Mouse (Mus musculus) midbrain, embryonic 11.5 days (tissue): Measurements from ENCODE around the gene Spaca5. TPM values are rescaled to one million over a fixed set of nuclear protein-coding genes. Genes with fewer than 3 reads are reported as not detected.

ENCODE experiments used
- ATAC-seq: fragments of 200-750 bp; cut with Nextera tagmentation; 2 replicates; pipeline ENCODE4 v1.8.0; 2017; ENCODE audit warnings: moderate TSS enrichment, moderate library complexity; ENCODE audit not compliant: low FRiP score
- DNase-seq: peaks from one replicate; pipeline ENCODE4 v3.0.0; 2015; ENCODE audit warnings: low spot score; ENCODE audit errors: missing footprints
- H3K27ac ChIP-seq: fragments of 300-500 bp; sonication (generic); 2 replicates; pipeline ENCODE4 v1.5.1; 2014; ENCODE audit warnings: low read depth, low read length
- H3K27me3 ChIP-seq: fragments of 300-500 bp; sonication (generic); 2 replicates; pipeline ENCODE4 v1.6.1; 2014; ENCODE audit warnings: mild to moderate bottlenecking, low read length, moderate library complexity, mixed read lengths; ENCODE audit not compliant: control insufficient read depth, insufficient read depth
- H3K36me3 ChIP-seq: fragments of 300-500 bp; sonication (generic); 2 replicates; pipeline ENCODE4 v1.6.1; 2014; ENCODE audit warnings: mild to moderate bottlenecking, low read length, moderate library complexity, mixed read lengths; ENCODE audit not compliant: control insufficient read depth, insufficient read depth
- H3K4me1 ChIP-seq: fragments of 300-500 bp; sonication (generic); 2 replicates; pipeline ENCODE4 v1.6.1; 2014; ENCODE audit warnings: low read length; ENCODE audit not compliant: control insufficient read depth, insufficient read depth
- H3K4me2 ChIP-seq: fragments of 300-500 bp; sonication (generic); 2 replicates; pipeline ENCODE4 v1.6.1; 2014; ENCODE audit warnings: mild to moderate bottlenecking, moderate library complexity
- H3K4me3 ChIP-seq: fragments of 300-500 bp; sonication (generic); 2 replicates; pipeline ENCODE4 v1.5.1; 2014; ENCODE audit warnings: low read depth, low read length
- H3K9ac ChIP-seq: fragments of 300-500 bp; sonication (generic); 2 replicates; pipeline ENCODE4 v1.6.1; 2014; ENCODE audit warnings: low read length
- H3K9me3 ChIP-seq: fragments of 300-500 bp; sonication (generic); 2 replicates; pipeline ENCODE4 v1.6.1; 2016; ENCODE audit warnings: low read length; ENCODE audit not compliant: control insufficient read depth
- WGBS: fragments of 180-500 bp; shearing (Covaris S2); extraction: QIAGEN DNeasy Blood & Tissue Kit; methylation state at CpG from one replicate; pipeline ENCODE4 v1.1.7; 2014; 5-methylcytosine and 5-hydroxymethylcytosine counted together
- polyA plus RNA-seq: library from polyadenylated mRNA; unstranded; fragments of >200 nt; fragmentation: Nextera tagmentation; extraction: Ambion mirVana; gene quantifications from 2 replicates; pipeline ENCODE4 v1.2.1, GENCODE M21; 2014

Gene Spaca5
- not detected in 2 replicates for polyA plus RNA-seq

DNA sequence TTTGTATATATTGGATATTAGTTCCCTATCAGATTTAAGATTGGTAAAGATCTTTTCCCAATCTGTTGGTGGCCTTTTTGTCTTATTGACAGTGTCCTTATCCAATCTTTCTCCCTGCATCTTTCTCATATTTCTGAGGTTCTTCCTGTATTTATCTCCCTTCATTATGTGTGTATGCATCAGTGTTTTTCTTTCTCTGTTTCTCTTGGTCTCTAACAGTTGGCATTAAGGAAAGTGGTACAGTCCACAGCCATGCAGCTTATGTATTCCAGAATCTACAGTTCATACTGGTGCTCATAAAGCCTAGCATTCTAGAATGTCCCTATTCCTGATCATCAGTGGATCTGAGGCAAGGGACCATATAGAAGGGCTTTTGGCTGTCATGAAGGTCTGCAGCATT, at the start of gene Spaca5:
Gene Spaca5, plus strand, starts transcription at position 301 of the 400 bp plus-strand sequence.
- Histone ChIP-seq H3K27me3 (no peaks in the 10 kb centered on the region), H3K27ac (no peak within 1 kb of the TSS), H3K4me2 (no peak within 1 kb of the TSS), H3K9me3 (no peaks in the 10 kb centered on the region), H3K4me3 (no peak within 1 kb of the TSS), H3K36me3 (no peaks in the 10 kb centered on the region), H3K4me1 (no peaks in the 10 kb centered on the region), H3K9ac (no peak within 1 kb of the TSS)
- no peak for DNase-seq
- ATAC-seq: no peak

DNA sequence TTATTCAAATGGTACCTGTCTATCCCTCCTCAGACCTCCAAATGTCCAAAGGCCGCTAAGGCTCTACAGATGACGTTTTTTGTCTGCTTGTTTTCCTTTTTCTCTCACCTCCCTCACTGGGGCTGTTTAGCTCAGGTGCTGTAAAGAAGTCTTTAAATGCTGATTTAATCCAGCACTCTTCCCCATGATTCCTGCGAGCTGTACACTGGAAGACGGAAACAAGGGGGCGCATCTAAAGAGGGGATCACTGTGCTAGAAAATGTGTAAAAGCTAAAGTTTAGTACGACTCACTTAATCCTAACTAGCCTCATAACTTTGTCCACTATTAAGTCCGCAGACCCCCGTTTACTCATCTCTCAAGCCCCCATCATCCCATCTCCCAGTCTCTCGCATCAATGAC, 6.7 kb upstream of the Spaca5 start:
- ATAC-seq: peak; percentile 66
- Histone ChIP-seq H3K4me3 (peak overlapping the region; percentile 44), H3K9me3 (no peaks in the 10 kb centered on the region), H3K9ac (peak overlapping the region; percentile 60), H3K4me2 (peak overlapping the region; percentile 42), H3K27me3 (no peaks in the 10 kb centered on the region), H3K4me1 (no peaks in the 10 kb centered on the region; the same call in 1 of the 2 replicates), H3K36me3 (no peaks in the 10 kb centered on the region), H3K27ac (no peak overlapping the region)
- 20% methylated on average over 9 of the region's 9 CpGs for WGBS
- peak; percentile 83 for DNase-seq

- H3K4me3 ChIP-seq: peak within 1 kb of the TSS; percentile 44
- H3K9me3 ChIP-seq: no peaks in the 10 kb centered on the region
- H3K27me3 ChIP-seq: no peaks in the 10 kb centered on the region
- peak; percentile 92 for DNase-seq
- H3K27ac ChIP-seq: no peak within 1 kb of the TSS
- WGBS: 24% methylated on average over 25 of the region's 25 CpGs
- peak within 1 kb of the TSS; percentile 60 for H3K9ac ChIP-seq
- H3K36me3 ChIP-seq: no peaks in the 10 kb centered on the region
- H3K4me1 ChIP-seq: no peaks in the 10 kb centered on the region; the same call in 1 of the 2 replicates
- peak within 1 kb of the TSS; percentile 42 for H3K4me2 ChIP-seq
- ATAC-seq: peak; percentile 97
Observed at GRCm38 (mm10) chrX:21061866-21062543, 6.2 kb upstream of the Spaca5 start, which contains the start of gene Zfp182. Gene Zfp182, minus strand, starts transcription at chrX:21062316.

DNA sequence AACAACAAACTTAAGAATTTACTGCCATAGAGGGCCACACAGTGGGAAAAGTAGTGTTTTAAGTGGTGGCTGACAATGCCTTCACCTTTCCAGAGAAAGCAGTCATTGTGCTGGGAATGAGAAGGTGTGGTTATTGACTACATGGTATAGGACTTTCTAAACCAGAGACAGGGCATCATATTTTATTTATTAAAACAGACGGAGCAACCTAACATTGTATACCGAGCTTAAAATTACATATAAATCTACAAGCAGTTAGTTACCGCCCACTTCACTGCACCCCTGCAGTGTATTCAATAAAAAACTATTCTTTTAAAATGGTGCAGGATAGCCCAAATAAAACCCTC, 5.7 kb upstream of the Spaca5 start:
- H3K4me3 ChIP-seq: no peak overlapping the region
- H3K27ac ChIP-seq: no peak overlapping the region
- no peaks in the 10 kb centered on the region for H3K36me3 ChIP-seq
- 79% methylated on average over 3 of the region's 3 CpGs for WGBS
- DNase-seq: no peak
- H3K9me3 ChIP-seq: no peaks in the 10 kb centered on the region
- peak; percentile 51 for ATAC-seq
- no peaks in the 10 kb centered on the region for H3K27me3 ChIP-seq
- no peak overlapping the region for H3K9ac ChIP-seq
- peak overlapping the region; percentile 34; the same call in 1 of the 2 replicates for H3K4me2 ChIP-seq
- no peaks in the 10 kb centered on the region; the same call in 1 of the 2 replicates for H3K4me1 ChIP-seq

DNA sequence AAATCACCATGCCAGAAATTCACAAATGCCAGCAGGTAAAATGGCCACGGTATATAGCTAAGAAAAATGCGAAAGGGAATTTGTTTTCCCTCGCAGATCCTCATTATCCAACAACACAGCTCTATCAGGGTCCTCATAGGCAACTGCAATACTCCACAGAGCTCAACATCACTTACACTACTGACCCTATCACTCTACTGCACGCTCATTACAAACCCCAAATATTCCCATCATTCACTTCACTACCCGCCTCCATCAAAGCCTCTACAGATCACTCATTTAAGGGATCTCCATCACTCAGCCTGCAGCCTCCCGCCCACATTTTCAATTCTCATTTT, 20.4 kb downstream of the Spaca5 start:
- Histone ChIP-seq H3K4me2 (peak overlapping the region; percentile 43), H3K27me3 (no peaks in the 10 kb centered on the region), H3K9me3 (no peaks in the 10 kb centered on the region), H3K4me1 (no peaks in the 10 kb centered on the region), H3K4me3 (peak overlapping the region; percentile 39), H3K27ac (no peak overlapping the region), H3K36me3 (no peaks in the 10 kb centered on the region), H3K9ac (peak overlapping the region; percentile 51)
- WGBS: 34% methylated on average over 6 of the region's 6 CpGs
- DNase-seq: no peak
- peak; percentile 66 for ATAC-seq

GRCm38 (mm10) chrX:21088983-21089866, 21.0 kb downstream of the Spaca5 start, which contains the start of gene Zfp300:
Gene Zfp300, minus strand, starts transcription at chrX:21089527.
- Histone ChIP-seq H3K36me3 (no peaks in the 10 kb centered on the region), H3K4me3 (peak within 1 kb of the TSS; percentile 39), H3K4me1 (no peaks in the 10 kb centered on the region), H3K9ac (peak within 1 kb of the TSS; percentile 51), H3K9me3 (no peaks in the 10 kb centered on the region), H3K27ac (no peak within 1 kb of the TSS), H3K4me2 (peak within 1 kb of the TSS; percentile 43), H3K27me3 (no peaks in the 10 kb centered on the region)
- ATAC-seq (peak; percentile 95), DNase-seq (peak; percentile 95)
- WGBS: 20% methylated on average over 27 of the region's 27 CpGs

- H3K4me1 ChIP-seq: no peaks in the 10 kb centered on the region
- 56% methylated on average over 7 of the region's 7 CpGs for WGBS
- H3K27ac ChIP-seq: no peak overlapping the region
- DNase-seq (no peak), ATAC-seq (peak; percentile 42)
- H3K36me3 ChIP-seq: no peaks in the 10 kb centered on the region
- peak overlapping the region; percentile 43 for H3K4me2 ChIP-seq
- H3K9ac ChIP-seq: peak overlapping the region; percentile 51; the same call in 1 of the 2 replicates
- no peaks in the 10 kb centered on the region for H3K9me3 ChIP-seq
- peak overlapping the region; percentile 39; the same call in 1 of the 2 replicates for H3K4me3 ChIP-seq
- no peaks in the 10 kb centered on the region for H3K27me3 ChIP-seq
Observed at GRCm38 (mm10) chrX:21089867-21090239, 21.6 kb downstream of the Spaca5 start.

DNA sequence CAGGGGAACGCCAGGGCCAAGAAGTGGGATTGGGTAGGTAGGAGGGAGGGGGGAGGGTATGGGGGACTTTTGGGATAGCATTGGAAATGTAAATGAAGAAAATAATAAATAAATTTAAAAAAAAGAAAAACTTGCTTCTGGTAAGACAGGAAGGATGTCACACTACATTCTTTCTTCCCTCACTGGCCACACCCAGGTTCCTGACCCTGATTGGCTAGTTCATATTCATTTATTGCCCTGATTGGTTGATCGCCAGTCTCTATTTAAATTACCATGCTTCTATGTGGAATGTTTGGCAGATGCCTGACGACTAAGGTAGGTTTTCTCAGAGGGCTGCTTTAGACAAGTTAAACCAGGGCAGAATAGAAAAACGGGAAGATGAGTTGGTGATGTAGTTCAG, 47.3 kb downstream of the Spaca5 start, which contains the start of gene Ssxa1:
Gene Ssxa1, plus strand, starts transcription at position 301 of the 400 bp plus-strand sequence.
- DNase-seq (no peak), ATAC-seq (no peak)
- H3K27ac ChIP-seq: no peak within 1 kb of the TSS
- no peaks in the 10 kb centered on the region for H3K9me3 ChIP-seq
- H3K4me3 ChIP-seq: no peak within 1 kb of the TSS
- H3K4me1 ChIP-seq: no peaks in the 10 kb centered on the region
- WGBS: 82% methylated on average over 4 of the region's 4 CpGs
- no peaks in the 10 kb centered on the region for H3K27me3 ChIP-seq
- no peak within 1 kb of the TSS for H3K9ac ChIP-seq
- no peaks in the 10 kb centered on the region for H3K36me3 ChIP-seq
- H3K4me2 ChIP-seq: no peak within 1 kb of the TSS
